Mouse (Mus musculus) Patski (cell line): ENCODE results near the gene Mcemp1. TPM values are rescaled to one million over a fixed set of nuclear protein-coding genes. Genes with fewer than 3 reads are reported as not detected.
A peak's percentile ranks its signal among the peaks of the same experiment; 100 is the strongest.

Source experiments
- ATAC-seq: fragments of 100-300 bp; one replicate; pipeline ENCODE4 v1.8.0; 2021
- CTCF ChIA-PET: fragments of 350-600 bp; sonication (Branson Sonifier 250); formaldehyde crosslinking; loops from one replicate; lab custom pipeline; 2022; ENCODE audit warnings: inconsistent platforms; lab: Charles Lee
- POLR2A ChIA-PET: fragments of 350-600 bp; sonication (Branson Sonifier 250); formaldehyde crosslinking; loops from one replicate; lab custom pipeline; 2022; ENCODE audit warnings: antibody characterized with exemption, inconsistent platforms; lab: Charles Lee
- DNase-seq: peaks from one replicate; pipeline ENCODE4 v3.0.0-alpha.2; 2011; ENCODE audit warnings: low read depth, low spot score
- H3K27me3 ChIP-seq: fragments of 371-371 bp; one replicate; pipeline ENCODE4 v1.5.1; 2021
- CTCF ChIP-seq: fragments of 100-300 bp; IDR thresholded peaks from one replicate; pipeline ENCODE4 v1.5.1; 2021
- in situ Hi-C: fragments of 300-500 bp; cut with MboI; formaldehyde crosslinking; loops from 3 replicates; pipeline ENCODE4 v1.11.1; 2018; ENCODE audit warnings: low pct_unique_long_range_greater_than_20kb, mixed read lengths
- polyA plus RNA-seq: library from polyadenylated mRNA; unstranded; gene quantifications from one replicate; pipeline ENCODE4 v1.2.3, GENCODE M21; 2021

The Mcemp1 gene
- polyA plus RNA-seq, 1 experiment from 2014 or later, result not detected

GRCm38 (mm10) chr8:3682435-3682834, 16.9 kb downstream of the Mcemp1 start:
- in situ Hi-C loops, result no loop called here
- ChIA-PET POLR2A (no interaction called here), CTCF (no interaction called here)
- no peak for ATAC-seq
- no peak for DNase-seq
- H3K27me3 ChIP-seq, result no peaks in the 10 kb centered on the region
- no peak for TF ChIP-seq CTCF

DNA sequence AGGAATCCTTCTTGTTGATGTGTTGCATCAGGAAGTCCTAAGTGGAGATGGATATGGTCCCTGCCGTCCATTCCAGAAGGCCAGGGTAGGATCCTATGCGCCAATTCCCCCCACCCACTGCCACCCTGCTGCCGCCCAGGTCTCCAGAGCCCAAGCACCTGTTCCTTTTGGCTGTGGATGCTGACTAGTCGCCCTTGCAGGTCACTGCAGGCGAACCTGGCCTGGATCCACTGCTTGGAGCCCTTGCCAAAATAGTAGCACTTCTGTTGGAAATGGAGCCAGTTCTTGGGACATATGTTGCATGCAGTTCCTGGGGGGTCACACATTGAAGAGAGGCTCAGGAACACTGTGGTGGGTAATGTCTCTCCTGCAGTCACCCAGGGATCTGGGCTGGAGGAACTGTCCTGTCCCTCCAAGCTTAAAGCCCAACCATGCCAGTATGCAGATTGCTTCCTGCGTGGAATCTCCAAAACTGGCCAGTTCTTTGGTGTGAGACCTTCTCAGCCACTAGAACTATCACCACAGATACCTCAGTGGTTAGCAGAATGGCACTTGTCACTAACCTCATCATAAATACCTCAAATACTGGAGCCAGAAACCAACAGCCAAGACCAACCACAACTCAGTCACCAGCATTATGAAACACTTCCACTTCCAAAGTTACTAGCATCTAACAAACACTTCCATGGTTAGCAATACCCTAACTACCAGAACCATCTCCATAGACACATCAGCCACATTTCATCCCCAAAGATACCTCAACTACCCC, 18.0 kb downstream of the Mcemp1 start:
- POLR2A ChIA-PET, result no interaction called here
- no peak for ATAC-seq
- TF ChIP-seq CTCF, result no peak
- H3K27me3 ChIP-seq, result peaks cover under 1% of the 10 kb centered on the region
- no peak for DNase-seq
- CTCF ChIA-PET, result no interaction called here
- in situ Hi-C loops, result no loop called here

DNA sequence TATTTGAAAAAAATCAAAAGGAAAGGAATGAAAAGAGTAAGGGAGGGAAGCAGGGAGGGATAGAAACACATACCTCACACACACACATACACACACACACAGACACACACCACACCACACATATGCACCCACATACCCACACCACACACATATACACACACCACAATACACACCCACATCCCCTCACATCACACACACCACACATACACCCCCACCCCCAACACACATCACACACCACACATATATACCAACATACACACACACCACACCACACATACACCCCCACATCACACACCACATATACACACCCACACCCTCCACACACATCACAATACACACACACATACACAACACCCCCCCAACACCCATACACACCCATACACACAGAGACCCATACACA, 19.0 kb downstream of the Mcemp1 start:
- CTCF ChIA-PET, result no interaction called here
- no peak for TF ChIP-seq CTCF
- H3K27me3 ChIP-seq, result peaks cover 10% of the 10 kb centered on the region
- POLR2A ChIA-PET, result no interaction called here
- in situ Hi-C loops, result no loop called here
- ATAC-seq, result no peak
- no peak for DNase-seq

- peaks cover 17% of the 10 kb centered on the region for H3K27me3 ChIP-seq
- ChIA-PET POLR2A (no interaction called here), CTCF (no interaction called here)
- DNase-seq (no peak), ATAC-seq (no peak)
- TF ChIP-seq CTCF, result no peak
- in situ Hi-C loops, result no loop called here
Measured at GRCm38 (mm10) chr8:3685422-3685821, 19.9 kb downstream of the Mcemp1 start.

- H3K27me3 ChIP-seq, result peaks cover 17% of the 10 kb centered on the region
- POLR2A ChIA-PET, result interaction anchor here (0.8 kb wide), 1 partner anchor 17 kb away, joined by 3 read pairs; no protein-coding TSS in a partner anchor
- in situ Hi-C loops, result no loop called here
- CTCF ChIA-PET, result no interaction called here
- DNase-seq (no peak), ATAC-seq (no peak)
- no peak for TF ChIP-seq CTCF
Measured at GRCm38 (mm10) chr8:3687537-3687936, 22.0 kb downstream of the Mcemp1 start.

DNA sequence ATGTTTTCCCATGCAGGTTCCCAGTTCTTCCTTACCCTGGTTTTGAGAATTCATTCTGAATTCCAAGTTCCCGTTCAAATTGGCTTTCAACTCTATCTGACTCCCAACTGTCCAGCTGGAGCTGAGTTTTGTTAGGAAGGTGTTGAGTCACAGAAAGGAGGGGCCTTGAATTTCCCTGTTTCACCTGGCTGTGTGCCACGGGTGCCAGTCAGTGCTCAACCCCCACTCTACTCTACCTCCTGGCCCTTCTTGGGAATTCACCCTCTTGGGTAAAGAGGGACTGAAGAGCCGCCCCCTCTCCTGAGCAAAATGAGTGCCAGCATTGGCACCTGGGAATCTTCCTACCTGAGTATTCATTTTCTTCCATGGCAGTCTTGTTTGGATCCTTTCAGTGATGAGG, 25.2 kb downstream of the Mcemp1 start:
- ATAC-seq (no peak), DNase-seq (no peak)
- in situ Hi-C loops, result no loop called here
- no peak for TF ChIP-seq CTCF
- ChIA-PET POLR2A (no interaction called here), CTCF (no interaction called here)
- peaks cover 21% of the 10 kb centered on the region for H3K27me3 ChIP-seq

DNA sequence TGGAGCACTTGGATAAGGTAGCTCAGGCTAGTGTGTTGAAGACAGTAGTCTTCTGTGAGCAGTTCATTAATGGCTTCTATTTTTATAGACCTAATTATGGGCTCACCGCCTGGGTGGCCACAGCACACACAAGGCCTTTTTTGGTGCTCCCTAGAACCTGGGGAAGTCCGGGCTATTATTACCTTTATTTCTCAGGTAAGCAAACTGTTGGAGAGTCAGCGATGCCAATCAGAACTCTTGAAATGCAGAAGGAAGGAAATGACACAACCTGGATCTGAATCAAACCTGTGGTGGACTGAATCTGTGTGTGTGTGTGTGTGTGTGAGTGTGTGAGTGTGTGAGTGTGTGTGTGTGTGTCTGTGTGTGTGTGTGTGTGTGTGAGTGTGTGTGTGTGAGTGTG, 28.6 kb downstream of the Mcemp1 start, which contains the start of gene Fcer2a:
Gene Fcer2a (minus strand): TSS at position 55 of the 400 bp plus-strand sequence.
- ChIA-PET POLR2A (no interaction called here), CTCF (no interaction called here)
- no peak for TF ChIP-seq CTCF
- no peak for DNase-seq
- peaks cover 23% of the 10 kb centered on the region for H3K27me3 ChIP-seq
- in situ Hi-C loops, result no loop called here
- no peak for ATAC-seq

GRCm38 (mm10) chr8:3701491-3701890, 35.9 kb downstream of the Mcemp1 start:
- in situ Hi-C loops, result loop anchor here (10.0 to 25.0 kb wide), 2 partner anchors 423 to 661 kb away; no protein-coding TSS in a partner anchor
- ATAC-seq (no peak), DNase-seq (no peak)
- TF ChIP-seq CTCF, result no peak
- peaks cover 53% of the 10 kb centered on the region for H3K27me3 ChIP-seq
- ChIA-PET POLR2A (no interaction called here), CTCF (no interaction called here)

GRCm38 (mm10) chr8:3705711-3706110, 40.2 kb downstream of the Mcemp1 start:
- CTCF ChIA-PET, result no interaction called here
- no peak for ATAC-seq
- POLR2A ChIA-PET, result no interaction called here
- in situ Hi-C loops, result loop anchor here (10.0 to 25.0 kb wide), 2 partner anchors 419 to 657 kb away; no protein-coding TSS in a partner anchor
- TF ChIP-seq CTCF, result peak; percentile 54
- DNase-seq, result no peak
- H3K27me3 ChIP-seq, result peaks cover 59% of the 10 kb centered on the region

- CTCF ChIA-PET, result no interaction called here
- POLR2A ChIA-PET, result interaction anchor here (0.6 kb wide), 1 partner anchor 86 kb away, joined by 4 read pairs; the partner anchor contains the start of gene Pet100
Measured at GRCm38 (mm10) chr8:3707611-3708010, 42.1 kb downstream of the Mcemp1 start.

DNA sequence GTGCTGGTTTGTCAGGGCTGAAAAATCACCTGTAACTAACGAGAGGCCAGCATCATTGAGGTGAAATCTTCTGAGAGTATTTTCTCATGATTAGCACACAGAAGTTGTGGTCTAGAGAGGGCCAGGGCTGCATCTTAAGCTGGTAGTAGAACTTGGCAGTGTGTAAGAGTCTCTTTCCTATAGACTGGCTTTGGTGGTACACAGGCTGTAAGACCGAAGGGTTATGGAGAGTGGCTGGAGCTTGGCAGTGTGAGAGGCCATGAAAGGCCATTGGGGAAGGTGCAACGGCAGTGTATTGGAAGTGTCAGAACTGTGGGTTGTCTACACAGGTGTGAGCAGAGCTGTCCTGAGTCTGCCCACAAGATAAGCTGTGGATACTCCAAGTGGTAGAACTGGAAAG, 44.8 kb downstream of the Mcemp1 start:
- no peak for ATAC-seq
- H3K27me3 ChIP-seq, result peaks cover 46% of the 10 kb centered on the region
- in situ Hi-C loops, result loop anchor here (10.0 to 25.0 kb wide), 2 partner anchors 254 to 652 kb away; no protein-coding TSS in a partner anchor
- ChIA-PET CTCF (no interaction called here), POLR2A (no interaction called here)
- no peak for DNase-seq
- TF ChIP-seq CTCF, result no peak

More at GRCm38 (mm10) chr8:3707611-3708010, 42.1 kb downstream of the Mcemp1 start:
- no peak for TF ChIP-seq CTCF
- in situ Hi-C loops, result loop anchor here (10.0 to 25.0 kb wide), 2 partner anchors 417 to 655 kb away; no protein-coding TSS in a partner anchor
- DNase-seq (no peak), ATAC-seq (no peak)
- H3K27me3 ChIP-seq, result peaks cover 57% of the 10 kb centered on the region
